Mouse (Mus musculus) brain, embryonic 14.5 days (tissue): ENCODE data around the gene Cox6b1.

Experiments used
- CTCF ChIP-seq: fragments of 200-500 bp; IDR thresholded peaks from 2 replicates; pipeline ENCODE4 v1.5.1; 2012; ENCODE audit warnings: inconsistent platforms, mild to moderate bottlenecking, moderate library complexity, borderline replicate concordance; ENCODE audit not compliant: insufficient read depth, insufficient read length; ENCODE audit errors: extremely low read depth
- POLR2A ChIP-seq: fragments of 200-500 bp; IDR thresholded peaks from 2 replicates; pipeline ENCODE4 v1.6.1; 2012; ENCODE audit warnings: mild to moderate bottlenecking, inconsistent platforms, borderline replicate concordance; ENCODE audit not compliant: poor library complexity, insufficient read depth, insufficient read length, severe bottlenecking; ENCODE audit errors: extremely low read depth

GRCm38 (mm10) chr7:30590927-30591604 is 34.9 kb downstream of the Cox6b1 start:
- TF ChIP-seq CTCF = no peak
- TF ChIP-seq POLR2A = no peak
